ENCODE assay signal across 21 mouse cellular contexts in genomic region chr4:135653956-135654355, GRCm38 (mm10). TPM values are rescaled to one million over a fixed set of nuclear protein-coding genes. Genes with fewer than 3 reads are reported as not detected.
DNase-seq lines count a peak whose midpoint lies in the region; ATAC-seq and TF ChIP-seq lines count a peak whose summit lies in the region.
"Had no signal": no experiment of that assay in that cellular context is flagged by ENCODE, and none has a peak within 500 bp of the region (broad histone marks: within the 10 kb centered on the region; RNA-seq: fewer than 3 reads in every experiment).

No protein-coding gene starts in this region.

- TF ChIP-seq POLR2A in heart, adult 2 months (IDR thresholded peaks at IDR 0.05; ENCODE audit: insufficient read depth, low read depth, low read length): no peak

- 70% methylated on average over 7 of the region's 7 CpGs for WGBS in heart, adult 2 months
- 93% methylated on average over 7 of the region's 7 CpGs for WGBS in heart, embryonic 11.5 days (ENCODE audit: insufficient replicate concordance)
- WGBS in embryonic facial prominence, embryonic 12.5 days: 92% methylated on average over 7 of the region's 7 CpGs
- WGBS in heart, embryonic 12.5 days: 91% methylated on average over 7 of the region's 7 CpGs
- 97% methylated on average over 7 of the region's 7 CpGs for WGBS in forebrain, embryonic 14.5 days

- H3K9me3 ChIP-seq in heart, embryonic 11.5 days (replicated peaks; ENCODE audit: control insufficient read depth, low read length): no peaks in the 10 kb centered on the region
- H3K9me3 ChIP-seq in embryonic facial prominence, embryonic 12.5 days: no peaks in the 10 kb centered on the region
- H3K9me3 ChIP-seq in heart, embryonic 12.5 days (replicated peaks): no peaks in the 10 kb centered on the region
- no peaks in the 10 kb centered on the region for H3K9me3 ChIP-seq in forebrain, embryonic 14.5 days (replicated peaks; ENCODE audit: control insufficient read depth, low read length)
- H3K9me3 ChIP-seq: forebrain, embryonic 13.5 days; G1E; hindbrain, embryonic 13.5 days; limb, embryonic 12.5 days; liver, embryonic 13.5 days; neural tube, embryonic 12.5 days had no signal

- peak in 1 of 2 experiments; percentile 47 for DNase-seq in heart, adult 2 months
- peak; percentile 62 to 66 for DNase-seq in heart, postnatal 10 days
- no peak for DNase-seq in forebrain, embryonic 14.5 days (ENCODE audit: low spot score)
- DNase-seq in gastrocnemius, postnatal 4 days (ENCODE audit: low spot score in 2 of 2): no peak
- DNase-seq: cerebellum, adult 11-12 months; layer of hippocampus, adult 9-11 months; liver, embryonic 13.5 days; lung, adult 2 months; retina, postnatal 1 day had no signal

- intact Hi-C loops in heart, adult 2 months (cut with DNase I): loop anchor here (2.0 kb wide), 1 partner anchor 89 kb away; no protein-coding TSS in a partner anchor
- intact Hi-C loops in heart, postnatal 10 days (cut with DNase I): loop anchor here (2.0 kb wide), 1 partner anchor 83 kb away; no protein-coding TSS in a partner anchor

- ATAC-seq in heart, embryonic 11.5 days (replicated peaks; ENCODE audit: insufficient number of reproducible peaks, low FRiP score, low TSS enrichment): no peak
- no peak for ATAC-seq in embryonic facial prominence, embryonic 12.5 days (ENCODE audit: insufficient number of reproducible peaks, insufficient read depth, low FRiP score, low TSS enrichment)
- no peak for ATAC-seq in heart, embryonic 12.5 days (ENCODE audit: insufficient number of reproducible peaks, low FRiP score)
- no peak for ATAC-seq in forebrain, embryonic 14.5 days
- ATAC-seq in megakaryocyte-erythroid progenitor cell, adult 5-6 weeks (replicated peaks; ENCODE audit: low FRiP score, low TSS enrichment, poor library complexity, severe bottlenecking): no peak
- ATAC-seq: forebrain, embryonic 13.5 days; inflammation-experienced regulatory T-cells, adult 6 months had no signal

- H3K4me2 ChIP-seq in heart, embryonic 11.5 days: no peak overlapping the region
- no peak overlapping the region for H3K4me2 ChIP-seq in embryonic facial prominence, embryonic 12.5 days (replicated peaks)
- no peak overlapping the region for H3K4me2 ChIP-seq in heart, embryonic 12.5 days
- H3K4me2 ChIP-seq in forebrain, embryonic 14.5 days (ENCODE audit: low read length): no peak overlapping the region
- H3K4me2 ChIP-seq: forebrain, embryonic 13.5 days; hindbrain, embryonic 13.5 days; liver, embryonic 13.5 days; neural tube, embryonic 12.5 days had no signal

- H3K27ac ChIP-seq in heart, adult 2 months: peak overlapping the region; percentile 77
- no peak overlapping the region; the same call in 1 of the 2 replicates for H3K27ac ChIP-seq in heart, embryonic 11.5 days (ENCODE audit: low read depth, low read length)
- H3K27ac ChIP-seq in embryonic facial prominence, embryonic 12.5 days: peak overlapping the region; percentile 83; the same call in 1 of the 2 replicates
- peak overlapping the region; percentile 86 for H3K27ac ChIP-seq in heart, embryonic 12.5 days (ENCODE audit: poor library complexity, severe bottlenecking)
- H3K27ac ChIP-seq in forebrain, embryonic 14.5 days (ENCODE audit: low read depth, low read length): no peak overlapping the region
- H3K27ac ChIP-seq: forebrain, embryonic 13.5 days; gastrocnemius, adult 2 months; hindbrain, embryonic 13.5 days; kidney, postnatal 0 days; liver, embryonic 13.5 days; neural tube, embryonic 12.5 days had no signal

- no peak for TF ChIP-seq CTCF in heart, adult 2 months (IDR thresholded peaks at IDR 0.05)

- no peaks in the 10 kb centered on the region for H3K79me2 ChIP-seq in heart, adult 2 months (replicated peaks; ENCODE audit: control insufficient read depth, insufficient read depth, low read length)

- peaks cover 9% of the 10 kb centered on the region for H3K4me1 ChIP-seq in heart, adult 2 months (ENCODE audit: control insufficient read depth, insufficient read depth, low read length)
- H3K4me1 ChIP-seq in heart, embryonic 11.5 days (ENCODE audit: control insufficient read depth, insufficient read depth, low read length): peaks cover 49% of the 10 kb centered on the region
- peaks cover 42% of the 10 kb centered on the region for H3K4me1 ChIP-seq in embryonic facial prominence, embryonic 12.5 days
- H3K4me1 ChIP-seq in heart, embryonic 12.5 days (replicated peaks): peaks cover 69% of the 10 kb centered on the region
- peaks cover 12% of the 10 kb centered on the region; the same call in 1 of the 2 replicates for H3K4me1 ChIP-seq in forebrain, embryonic 14.5 days (ENCODE audit: control insufficient read depth, insufficient read depth, low read length)

- no peaks in the 10 kb centered on the region for H3K27me3 ChIP-seq in heart, adult 2 months (ENCODE audit: control insufficient read depth, insufficient read depth, low read length)
- H3K27me3 ChIP-seq in heart, embryonic 11.5 days (ENCODE audit: control insufficient read depth, insufficient read depth, low read length): no peaks in the 10 kb centered on the region; the same call in 1 of the 2 replicates
- no peaks in the 10 kb centered on the region for H3K27me3 ChIP-seq in embryonic facial prominence, embryonic 12.5 days
- 0 out of 2 replicates have a peak, but pooled peaks cover 4% of the 10 kb centered on the region for H3K27me3 ChIP-seq in heart, embryonic 12.5 days (replicated peaks)
- no peaks in the 10 kb centered on the region for H3K27me3 ChIP-seq in forebrain, embryonic 14.5 days (replicated peaks; ENCODE audit: control insufficient read depth, insufficient read depth, low read length)
- H3K27me3 ChIP-seq: forebrain, embryonic 13.5 days; hindbrain, embryonic 13.5 days; limb, embryonic 12.5 days; neural tube, embryonic 12.5 days had no signal

- H3K9ac ChIP-seq in heart, adult 2 months (ENCODE audit: low read depth, low read length): no peak overlapping the region
- no peak overlapping the region for H3K9ac ChIP-seq in heart, embryonic 11.5 days (ENCODE audit: low read depth, low read length)
- H3K9ac ChIP-seq in embryonic facial prominence, embryonic 12.5 days: no peak overlapping the region
- H3K9ac ChIP-seq in heart, embryonic 12.5 days: no peak overlapping the region
- H3K9ac ChIP-seq in forebrain, embryonic 14.5 days (ENCODE audit: low read length): no peak overlapping the region
- H3K9ac ChIP-seq: forebrain, embryonic 13.5 days; hindbrain, embryonic 13.5 days; limb, embryonic 12.5 days; liver, embryonic 13.5 days; neural tube, embryonic 12.5 days had no signal

- H3K36me3 ChIP-seq in heart, adult 2 months (ENCODE audit: control insufficient read depth, insufficient read depth, low read length): no peaks in the 10 kb centered on the region
- H3K36me3 ChIP-seq in heart, embryonic 11.5 days (ENCODE audit: control insufficient read depth, insufficient read depth, low read length): no peaks in the 10 kb centered on the region
- no peaks in the 10 kb centered on the region for H3K36me3 ChIP-seq in embryonic facial prominence, embryonic 12.5 days
- no peaks in the 10 kb centered on the region for H3K36me3 ChIP-seq in heart, embryonic 12.5 days
- no peaks in the 10 kb centered on the region for H3K36me3 ChIP-seq in forebrain, embryonic 14.5 days (ENCODE audit: control insufficient read depth, insufficient read depth, low read length)
- H3K36me3 ChIP-seq: G1E; hindbrain, embryonic 13.5 days; limb, embryonic 12.5 days; liver, embryonic 13.5 days; neural tube, embryonic 12.5 days had no signal

- no peak for TF ChIP-seq EP300 in heart, adult 2 months (IDR thresholded peaks at IDR 0.05; ENCODE audit: insufficient read depth, low read depth, low read length)

- no peak overlapping the region for H3K4me3 ChIP-seq in heart, adult 2 months
- no peak overlapping the region for H3K4me3 ChIP-seq in heart, embryonic 11.5 days (ENCODE audit: low read depth, low read length)
- H3K4me3 ChIP-seq in embryonic facial prominence, embryonic 12.5 days: no peak overlapping the region
- H3K4me3 ChIP-seq in heart, embryonic 12.5 days: no peak overlapping the region
- H3K4me3 ChIP-seq in forebrain, embryonic 14.5 days (ENCODE audit: low read depth, low read length): no peak overlapping the region
- H3K4me3 ChIP-seq: forebrain, embryonic 13.5 days; gastrocnemius, adult 2 months; hindbrain, embryonic 13.5 days; limb, embryonic 12.5 days; liver, embryonic 13.5 days; neural tube, embryonic 12.5 days had no signal

RNA-seq across cellular contexts. Expression of gene Ifnlr1, which starts 32.1 kb away (rescaled TPM):
- 1 to 10 TPM; 1.8 to 3.2 TPM for total RNA-seq in heart, adult 2 months (2021)
- polyA plus RNA-seq in heart, adult 2 months (2012; rRNA removed): 2.0 and 2.8 TPM in 2 replicates
- 0.17 and 0.20 TPM in 2 replicates for polyA plus RNA-seq in heart, embryonic 11.5 days (2014; fragmentation: Nextera tagmentation; extraction: Ambion mirVana)
- polyA plus RNA-seq in embryonic facial prominence, embryonic 12.5 days (2016; fragmentation: Nextera tagmentation; extraction: Ambion mirVana): 1.4 and 1.8 TPM in 2 replicates
- 0.28 and 0.69 TPM in 2 replicates for polyA plus RNA-seq in heart, embryonic 12.5 days (2016; fragmentation: Nextera tagmentation; extraction: Ambion mirVana)
- total RNA-seq in heart, postnatal 10 days (2021): 1 to 10 TPM; 3.4 to 4.1 TPM
- polyA plus RNA-seq in forebrain, embryonic 14.5 days (2014; fragmentation: Nextera tagmentation; extraction: Ambion mirVana): 0.15 TPM in 1 of 2 replicates, not detected in the other
- total RNA-seq in gastrocnemius, postnatal 4 days (2021): under 1 TPM; 0.16 to 0.17 TPM
- total RNA-seq in megakaryocyte-erythroid progenitor cell, adult 5-6 weeks (2014; fragmentation: Nextera tagmentation): 0.28 and 1.6 TPM in 2 replicates
- 0.15 and 0.28 TPM in 2 replicates for total RNA-seq in megakaryocyte-erythroid progenitor cell, adult 5-6 weeks (2017)
- polyA plus RNA-seq: G1E; inflammation-experienced regulatory T-cells, adult 6 months had no signal

Comparison
In these comparisons a context has a peak if more than half of its experiments do, and no peak if none do; other contexts are left out.
1. H3K27ac ChIP-seq: peak in heart, adult 2 months (single experiment), embryonic facial prominence, embryonic 12.5 days (single experiment) and heart, embryonic 12.5 days (single experiment); none in heart, embryonic 11.5 days (single experiment) and forebrain, embryonic 14.5 days (single experiment).
2. DNase-seq: peak in heart, postnatal 10 days (2 of 2); none in forebrain, embryonic 14.5 days (single experiment) and gastrocnemius, postnatal 4 days (0 of 2).